Mouse (Mus musculus) midbrain, embryonic 13.5 days (tissue): ENCODE measurements around the gene Dtymk. TPM values are rescaled to one million over a fixed set of nuclear protein-coding genes. Genes with fewer than 3 reads are reported as not detected.
A peak's percentile ranks its signal among the peaks of the same experiment; 100 is the strongest.

Experiments
- ATAC-seq: fragments of 200-750 bp; cut with Nextera tagmentation; 2 replicates; pipeline ENCODE4 v1.8.0; 2017; ENCODE audit warnings: mild to moderate bottlenecking, moderate TSS enrichment, moderate library complexity
- H3K27ac ChIP-seq: fragments of 300-500 bp; sonication (generic); 2 replicates; pipeline ENCODE4 v1.5.1; 2015; ENCODE audit warnings: inconsistent platforms, mild to moderate bottlenecking, moderate library complexity
- H3K27me3 ChIP-seq: fragments of 300-500 bp; sonication (generic); 2 replicates; pipeline ENCODE4 v1.6.1; 2015; ENCODE audit warnings: mild to moderate bottlenecking, inconsistent platforms
- H3K36me3 ChIP-seq: fragments of 300-500 bp; sonication (generic); 2 replicates; pipeline ENCODE4 v1.6.1; 2015; ENCODE audit warnings: mild to moderate bottlenecking, inconsistent platforms
- H3K4me1 ChIP-seq: fragments of 300-500 bp; sonication (generic); replicated peaks from 2 replicates; pipeline ENCODE4 v1.6.1; 2015; ENCODE audit warnings: inconsistent platforms
- H3K4me2 ChIP-seq: fragments of 300-500 bp; sonication (generic); replicated peaks from 2 replicates; pipeline ENCODE4 v1.6.1; 2015; ENCODE audit warnings: moderate library complexity, mild to moderate bottlenecking, inconsistent platforms
- H3K4me3 ChIP-seq: fragments of 300-500 bp; sonication (generic); replicated peaks from 2 replicates; pipeline ENCODE4 v1.5.1; 2015; ENCODE audit warnings: mild to moderate bottlenecking, inconsistent platforms
- H3K9ac ChIP-seq: fragments of 300-500 bp; sonication (generic); replicated peaks from 2 replicates; pipeline ENCODE4 v1.6.1; 2015; ENCODE audit warnings: mild to moderate bottlenecking, inconsistent platforms
- H3K9me3 ChIP-seq: fragments of 300-500 bp; sonication (generic); 2 replicates; pipeline ENCODE4 v1.6.1; 2016; ENCODE audit warnings: mild to moderate bottlenecking, inconsistent platforms
- WGBS: fragments of 180-500 bp; shearing (Covaris S2); methylation state at CpG from one replicate; pipeline ENCODE4 v1.1.7; 2015; 5-methylcytosine and 5-hydroxymethylcytosine counted together
- polyA plus RNA-seq: library from polyadenylated mRNA; unstranded; fragments of >200 nt; fragmentation: Nextera tagmentation; extraction: Ambion mirVana; gene quantifications from 2 replicates; pipeline ENCODE4 v1.2.1, GENCODE M21; 2015

The Dtymk gene
- polyA plus RNA-seq, 1 experiment from 2014 or later: 172 TPM

DNA sequence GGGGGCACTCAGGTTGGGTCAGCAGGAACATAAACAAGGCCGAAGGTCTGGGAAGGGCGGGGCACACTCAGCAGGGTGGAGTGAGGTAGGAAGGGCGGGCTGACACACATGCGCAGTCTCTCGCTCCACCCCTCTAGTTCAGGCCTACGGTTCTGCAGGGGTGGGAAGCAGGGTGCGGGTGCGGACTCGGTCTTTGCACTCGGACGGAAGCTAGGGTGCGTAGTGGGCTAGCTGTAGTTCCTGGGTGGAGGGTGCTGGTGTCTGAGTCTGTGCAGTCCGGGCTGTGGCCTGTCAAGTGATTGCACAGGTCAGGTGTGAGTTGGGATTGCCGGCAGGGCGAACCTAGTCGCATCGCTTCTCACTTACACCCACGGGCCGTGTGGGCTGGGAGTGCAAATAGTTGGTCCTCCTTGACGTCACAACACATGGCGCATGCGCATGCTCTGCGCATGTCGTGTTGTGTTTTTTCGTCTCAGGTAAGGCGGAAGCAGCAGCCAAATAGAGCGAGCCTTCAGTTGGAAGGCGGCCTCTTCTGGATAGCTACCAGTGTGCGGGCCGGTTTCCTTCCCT lies 23.5 kb upstream of the Dtymk start:
- ATAC-seq: peak; percentile 97
- peak overlapping the region; percentile 65 for H3K4me2 ChIP-seq
- peak overlapping the region; percentile 59 for H3K4me3 ChIP-seq
- no peaks in the 10 kb centered on the region for H3K9me3 ChIP-seq
- H3K4me1 ChIP-seq: peaks cover 17% of the 10 kb centered on the region
- WGBS: under 1% methylated on average over 30 of the region's 30 CpGs
- peak overlapping the region; percentile 74 for H3K9ac ChIP-seq
- peaks cover 18% of the 10 kb centered on the region for H3K36me3 ChIP-seq
- peak overlapping the region; percentile 96 for H3K27ac ChIP-seq
- no peaks in the 10 kb centered on the region for H3K27me3 ChIP-seq

GRCm38 (mm10) chr1:93824609-93825008 lies 22.9 kb upstream of the Dtymk start, which contains the start of gene D2hgdh:
Gene D2hgdh, plus strand, starts transcription at chr1:93824909.
- 2% methylated on average over 10 of the region's 10 CpGs for WGBS
- Histone ChIP-seq H3K27me3 (no peaks in the 10 kb centered on the region), H3K4me2 (peak within 1 kb of the TSS; percentile 65), H3K27ac (peak within 1 kb of the TSS; percentile 96), H3K36me3 (peaks cover 21% of the 10 kb centered on the region), H3K9me3 (no peaks in the 10 kb centered on the region), H3K9ac (peak within 1 kb of the TSS; percentile 74), H3K4me1 (peaks cover 17% of the 10 kb centered on the region), H3K4me3 (peak within 1 kb of the TSS; percentile 59)
- ATAC-seq: peak; percentile 15; the same call in 1 of the 2 replicates

DNA sequence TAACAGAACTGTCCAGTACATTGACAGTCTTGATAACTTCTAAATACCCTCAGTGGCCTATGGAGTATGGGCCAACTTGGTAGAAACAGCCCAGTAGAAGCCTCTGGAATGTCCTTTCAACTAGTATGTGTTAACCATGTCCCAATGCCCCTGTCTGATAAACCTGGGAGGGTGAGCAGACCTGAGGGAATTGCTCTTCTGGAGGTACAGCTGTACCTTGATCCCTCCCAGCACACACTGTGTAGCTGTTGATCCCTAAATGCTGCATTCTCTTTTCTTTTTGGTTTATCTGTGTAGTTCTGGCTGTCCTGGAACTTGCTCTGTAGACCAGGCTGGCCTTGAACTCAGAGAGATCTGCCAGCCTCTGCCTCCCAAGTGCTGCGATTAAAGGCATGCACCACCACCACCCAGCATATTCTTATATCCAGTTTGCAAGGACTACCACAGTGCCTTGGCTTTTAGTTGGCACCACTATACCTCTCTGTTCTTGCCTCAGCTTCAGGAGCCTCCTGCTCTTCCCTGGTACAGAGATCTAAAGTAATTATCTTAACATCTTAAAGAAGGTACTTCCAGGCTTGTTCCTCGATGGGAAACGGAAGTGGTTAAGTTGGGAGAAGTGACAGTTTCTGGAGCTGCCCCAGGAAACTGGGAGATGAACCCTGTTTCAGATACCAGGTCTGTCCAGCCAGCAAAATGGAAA lies 22.2 kb upstream of the Dtymk start:
- Histone ChIP-seq H3K9ac (0 out of 2 replicates have a peak overlapping the region, but pooled peaks have one; percentile 74), H3K4me2 (peak overlapping the region; percentile 65), H3K27ac (peak overlapping the region; percentile 96; the same call in 1 of the 2 replicates), H3K9me3 (no peaks in the 10 kb centered on the region), H3K36me3 (peaks cover 27% of the 10 kb centered on the region), H3K4me1 (peaks cover 17% of the 10 kb centered on the region), H3K4me3 (0 out of 2 replicates have a peak overlapping the region, but pooled peaks have one; percentile 59), H3K27me3 (no peaks in the 10 kb centered on the region)
- 84% methylated on average over 3 of the region's 3 CpGs for WGBS
- ATAC-seq: no peak

- Histone ChIP-seq H3K9ac (no peak overlapping the region), H3K36me3 (peaks cover 80% of the 10 kb centered on the region), H3K4me3 (no peak overlapping the region), H3K9me3 (no peaks in the 10 kb centered on the region), H3K4me2 (no peak overlapping the region), H3K4me1 (no peaks in the 10 kb centered on the region), H3K27me3 (no peaks in the 10 kb centered on the region), H3K27ac (no peak overlapping the region)
- 83% methylated on average over 7 of the region's 7 CpGs for WGBS
- ATAC-seq: no peak
These were observed 17.0 kb upstream of the Dtymk start for GRCm38 (mm10) chr1:93818722-93819121.

- H3K4me1 ChIP-seq: no peaks in the 10 kb centered on the region
- H3K9ac ChIP-seq: no peak overlapping the region
- H3K4me2 ChIP-seq: no peak overlapping the region
- no peaks in the 10 kb centered on the region for H3K9me3 ChIP-seq
- ATAC-seq: no peak
- no peaks in the 10 kb centered on the region for H3K27me3 ChIP-seq
- WGBS: 93% methylated on average over 8 of the region's 8 CpGs
- peaks cover 87% of the 10 kb centered on the region for H3K36me3 ChIP-seq
- H3K27ac ChIP-seq: no peak overlapping the region
- no peak overlapping the region for H3K4me3 ChIP-seq
These were observed 16.2 kb upstream of the Dtymk start for GRCm38 (mm10) chr1:93817823-93818532.

DNA sequence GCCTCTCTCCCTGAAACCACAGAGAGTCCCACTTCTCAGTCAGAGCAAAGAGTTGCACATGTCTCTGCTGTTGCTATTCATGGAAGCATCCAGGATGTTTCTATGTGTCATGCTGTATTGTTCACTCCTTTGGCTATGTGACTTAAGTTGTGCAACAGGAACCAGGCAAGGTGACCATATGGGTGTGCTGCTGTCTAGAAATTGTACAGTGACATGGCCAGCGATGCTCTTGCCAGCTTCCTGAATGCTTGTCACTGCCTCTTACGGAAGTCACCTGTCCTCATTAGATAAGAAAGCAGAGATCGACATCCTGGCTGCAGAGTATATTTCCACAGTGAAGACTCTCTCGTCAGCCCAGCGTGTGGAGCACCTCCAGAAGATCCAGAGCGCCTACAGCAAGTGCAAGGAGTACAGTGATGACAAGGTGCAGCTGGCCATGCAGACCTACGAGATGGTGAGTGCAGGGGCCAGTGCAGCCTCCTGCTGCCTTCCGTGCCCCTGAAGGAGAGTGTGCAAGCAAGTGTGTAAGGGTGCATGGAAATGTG lies 9.8 kb upstream of the Dtymk start:
- Histone ChIP-seq H3K9ac (no peak overlapping the region), H3K4me2 (no peak overlapping the region), H3K9me3 (no peaks in the 10 kb centered on the region), H3K27me3 (no peaks in the 10 kb centered on the region), H3K36me3 (peaks cover 87% of the 10 kb centered on the region), H3K4me3 (no peak overlapping the region), H3K27ac (no peak overlapping the region), H3K4me1 (no peaks in the 10 kb centered on the region)
- 95% methylated on average over 8 of the region's 8 CpGs for WGBS
- ATAC-seq: no peak

GRCm38 (mm10) chr1:93810011-93810410 lies 8.3 kb upstream of the Dtymk start:
- Histone ChIP-seq H3K27ac (no peak overlapping the region), H3K4me3 (no peak overlapping the region), H3K4me2 (no peak overlapping the region), H3K36me3 (peaks cover 78% of the 10 kb centered on the region), H3K9me3 (no peaks in the 10 kb centered on the region), H3K4me1 (peaks cover 7% of the 10 kb centered on the region), H3K27me3 (no peaks in the 10 kb centered on the region), H3K9ac (no peak overlapping the region)
- ATAC-seq: no peak
- WGBS: 94% methylated on average over 3 of the region's 3 CpGs

DNA sequence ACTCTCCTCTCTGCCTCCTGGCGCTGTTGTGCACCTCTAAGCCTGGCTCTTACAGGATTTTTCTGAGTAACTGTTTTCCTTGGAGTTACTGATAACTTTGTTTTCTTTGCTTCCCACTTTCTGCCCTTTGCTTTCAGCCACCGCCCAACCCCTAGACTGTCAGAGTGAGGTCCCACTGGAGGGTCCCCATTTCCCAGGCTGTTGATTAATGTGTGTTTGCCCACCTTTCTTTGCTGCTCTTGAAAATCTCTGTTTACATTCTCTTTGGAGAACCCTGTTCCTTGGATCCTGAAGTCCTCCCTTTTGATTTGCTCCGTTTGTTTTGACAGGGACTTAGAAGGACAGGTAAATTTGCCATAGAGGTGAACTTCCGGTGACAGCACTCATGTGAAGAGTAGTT lies 7.1 kb upstream of the Dtymk start:
- 97% methylated on average over 4 of the region's 4 CpGs for WGBS
- peaks cover 15% of the 10 kb centered on the region for H3K4me1 ChIP-seq

DNA sequence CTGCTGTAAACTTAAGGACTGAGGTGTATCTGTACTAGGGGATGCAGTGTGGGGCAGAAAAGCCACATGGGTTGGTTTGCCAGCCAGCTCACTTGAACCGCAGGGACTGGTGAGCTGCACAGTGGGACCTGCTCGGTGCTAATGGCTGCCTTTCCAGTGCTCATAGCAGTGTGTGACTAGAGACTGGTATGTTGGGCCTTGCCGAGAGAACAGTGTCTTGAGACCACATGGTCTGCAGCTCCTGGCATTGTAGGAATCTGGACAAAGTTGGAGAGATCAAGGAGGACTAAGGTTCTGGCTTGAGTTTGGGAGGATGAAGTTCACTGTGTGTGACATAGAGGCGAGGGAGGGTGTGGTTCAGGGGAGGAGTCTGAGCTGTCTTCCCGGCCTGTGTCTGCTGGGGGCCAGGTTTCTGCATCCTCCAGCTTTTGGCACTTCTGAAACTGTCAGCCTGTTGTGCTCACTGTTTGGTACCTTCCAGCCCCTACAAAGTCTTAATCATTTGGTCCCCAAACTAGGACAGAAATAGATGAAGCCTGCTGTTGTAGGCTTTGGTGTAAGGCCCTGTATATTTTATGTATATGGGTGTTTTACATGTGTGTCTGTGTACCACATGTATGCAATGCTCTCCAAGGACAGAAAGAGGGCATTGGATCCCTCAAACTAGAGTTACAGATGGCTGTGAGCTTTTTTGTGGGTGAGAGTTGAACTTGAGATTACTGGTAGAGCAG lies 3.7 kb upstream of the Dtymk start:
- WGBS: 86% methylated on average over 5 of the region's 5 CpGs
- H3K4me1 ChIP-seq: peaks cover 37% of the 10 kb centered on the region
- ATAC-seq: no peak
- H3K9me3 ChIP-seq: no peaks in the 10 kb centered on the region
- peaks cover 37% of the 10 kb centered on the region for H3K36me3 ChIP-seq
- 0 out of 2 replicates have a peak overlapping the region, but pooled peaks have one; percentile 72 for H3K4me3 ChIP-seq
- H3K27ac ChIP-seq: no peak overlapping the region; the same call in 1 of the 2 replicates
- no peaks in the 10 kb centered on the region for H3K27me3 ChIP-seq
- no peak overlapping the region; the same call in 1 of the 2 replicates for H3K9ac ChIP-seq
- peak overlapping the region; percentile 89; the same call in 1 of the 2 replicates for H3K4me2 ChIP-seq

More for the DNA sequence above, 7.1 kb upstream of the Dtymk start:
- Histone ChIP-seq H3K36me3 (peaks cover 67% of the 10 kb centered on the region), H3K4me3 (no peak overlapping the region), H3K4me2 (no peak overlapping the region), H3K9ac (no peak overlapping the region), H3K9me3 (no peaks in the 10 kb centered on the region), H3K27me3 (no peaks in the 10 kb centered on the region), H3K27ac (no peak overlapping the region)
- no peak for ATAC-seq

- ATAC-seq: no peak
- WGBS: 89% methylated on average over 4 of the region's 4 CpGs
- H3K9me3 ChIP-seq: no peaks in the 10 kb centered on the region
These were observed 3.1 kb upstream of the Dtymk start for GRCm38 (mm10) chr1:93804818-93805217.

More at GRCm38 (mm10) chr1:93804818-93805217, 3.1 kb upstream of the Dtymk start:
- Histone ChIP-seq H3K4me1 (peaks cover 37% of the 10 kb centered on the region), H3K4me3 (peak overlapping the region; percentile 72), H3K27ac (no peak overlapping the region; the same call in 1 of the 2 replicates), H3K4me2 (peak overlapping the region; percentile 89), H3K27me3 (no peaks in the 10 kb centered on the region), H3K9ac (peak overlapping the region; percentile 83; the same call in 1 of the 2 replicates), H3K36me3 (peaks cover 33% of the 10 kb centered on the region)
